Mouse (Mus musculus): Measurements from ENCODE around the gene Napb. TPM values are rescaled to one million over a fixed set of nuclear protein-coding genes. Genes with fewer than 3 reads are reported as not detected.
A peak's percentile ranks its signal among the peaks of the same experiment; 100 is the strongest.

Gene Napb
- polyA plus RNA-seq, 1 experiment from 2014 or later, result 3.4 TPM

DNA sequence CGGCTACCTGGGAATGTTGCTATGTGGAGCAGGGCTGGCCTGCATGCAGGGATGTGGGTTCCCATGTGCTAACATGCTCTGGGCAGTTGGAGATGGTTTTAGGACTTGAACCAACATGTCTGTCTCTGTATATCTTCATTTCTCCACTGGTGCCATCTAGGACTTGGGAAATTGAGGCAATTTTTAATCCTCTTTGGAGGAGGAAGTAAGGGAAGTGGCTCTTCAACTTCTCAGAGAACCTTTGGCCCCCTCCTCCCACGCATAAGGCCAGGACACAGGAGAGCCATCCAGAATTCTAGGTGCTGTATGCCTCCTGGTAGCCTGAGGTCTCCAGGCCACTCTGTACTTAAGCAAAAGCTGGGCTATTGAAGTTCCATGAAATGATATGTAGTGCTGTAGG is 47.3 kb downstream of the Napb start:
- WGBS, result 97% methylated on average over 2 of the region's 2 CpGs
- H3K4me3 ChIP-seq (replicated peaks), result no peak overlapping the region
- no peak for ATAC-seq
- no peaks in the 10 kb centered on the region for H3K9me3 ChIP-seq
- peaks cover 11% of the 10 kb centered on the region; the same call in 1 of the 2 replicates for H3K4me1 ChIP-seq (replicated peaks)
- no peak overlapping the region for H3K9ac ChIP-seq
- no peak overlapping the region for H3K4me2 ChIP-seq (replicated peaks)
- H3K27ac ChIP-seq, result no peak overlapping the region
- peaks cover 23% of the 10 kb centered on the region for H3K36me3 ChIP-seq
- H3K27me3 ChIP-seq (replicated peaks), result no peaks in the 10 kb centered on the region

DNA sequence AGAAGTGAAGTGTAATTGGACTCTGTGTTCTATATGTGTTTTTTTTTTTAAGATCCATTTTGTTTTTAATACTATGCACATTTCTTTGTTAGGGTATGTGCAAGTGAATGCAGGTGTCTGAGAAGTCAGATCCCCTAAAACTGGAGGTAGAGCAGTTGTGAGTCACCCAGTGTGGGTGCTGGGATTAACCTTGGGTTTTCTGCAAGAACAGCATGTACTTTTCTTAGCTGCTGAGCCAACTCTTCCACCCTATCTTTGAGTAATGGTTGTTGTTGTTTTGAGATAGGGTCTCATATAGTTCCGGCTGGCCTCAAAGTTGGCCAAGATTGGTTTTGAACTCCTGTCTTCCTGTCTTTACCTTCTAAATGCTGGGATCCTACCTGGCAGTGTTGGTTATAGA is 49.2 kb downstream of the Napb start:
- Histone ChIP-seq H3K9me3 (no peaks in the 10 kb centered on the region), H3K9ac (no peak overlapping the region), H3K27ac (no peak overlapping the region), H3K4me3 (replicated peaks) (no peak overlapping the region), H3K27me3 (replicated peaks) (no peaks in the 10 kb centered on the region), H3K4me2 (replicated peaks) (no peak overlapping the region), H3K36me3 (peaks cover 15% of the 10 kb centered on the region; the same call in 1 of the 2 replicates), H3K4me1 (replicated peaks) (peaks cover 22% of the 10 kb centered on the region)
- no peak for ATAC-seq
- WGBS, result 91% methylated on average over 1 of the region's 1 CpGs

DNA sequence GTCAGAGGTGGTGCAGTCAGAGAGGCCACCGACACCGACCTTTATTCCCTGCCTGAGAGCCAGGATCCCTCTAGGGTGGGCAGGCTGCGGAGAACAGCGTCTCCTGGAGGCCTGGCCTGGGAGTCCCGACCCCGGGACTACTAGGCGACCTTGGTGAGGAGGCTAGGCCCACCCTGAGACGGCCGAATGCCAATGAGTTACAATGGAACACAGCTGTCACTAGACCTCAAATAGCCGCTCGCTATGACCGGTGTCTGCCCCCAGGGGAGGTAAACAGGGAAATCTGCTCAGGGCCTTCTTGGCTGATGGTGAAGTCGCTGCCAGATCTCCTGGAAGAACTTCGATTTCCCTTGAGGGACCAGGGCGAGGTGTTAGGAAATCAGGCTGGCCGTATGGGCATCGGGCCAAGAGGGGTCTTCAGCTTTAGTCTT is 50.8 kb downstream of the Napb start:
- Histone ChIP-seq H3K9ac (peak overlapping the region; percentile 74), H3K36me3 (peaks cover 12% of the 10 kb centered on the region; the same call in 1 of the 2 replicates), H3K9me3 (no peaks in the 10 kb centered on the region), H3K4me1 (replicated peaks) (peaks cover 22% of the 10 kb centered on the region), H3K4me3 (replicated peaks) (peak overlapping the region; percentile 72), H3K27me3 (replicated peaks) (no peaks in the 10 kb centered on the region), H3K27ac (peak overlapping the region; percentile 48), H3K4me2 (replicated peaks) (peak overlapping the region; percentile 83)
- ATAC-seq, result peak; percentile 68
- 4% methylated on average over 17 of the region's 17 CpGs for WGBS

DNA sequence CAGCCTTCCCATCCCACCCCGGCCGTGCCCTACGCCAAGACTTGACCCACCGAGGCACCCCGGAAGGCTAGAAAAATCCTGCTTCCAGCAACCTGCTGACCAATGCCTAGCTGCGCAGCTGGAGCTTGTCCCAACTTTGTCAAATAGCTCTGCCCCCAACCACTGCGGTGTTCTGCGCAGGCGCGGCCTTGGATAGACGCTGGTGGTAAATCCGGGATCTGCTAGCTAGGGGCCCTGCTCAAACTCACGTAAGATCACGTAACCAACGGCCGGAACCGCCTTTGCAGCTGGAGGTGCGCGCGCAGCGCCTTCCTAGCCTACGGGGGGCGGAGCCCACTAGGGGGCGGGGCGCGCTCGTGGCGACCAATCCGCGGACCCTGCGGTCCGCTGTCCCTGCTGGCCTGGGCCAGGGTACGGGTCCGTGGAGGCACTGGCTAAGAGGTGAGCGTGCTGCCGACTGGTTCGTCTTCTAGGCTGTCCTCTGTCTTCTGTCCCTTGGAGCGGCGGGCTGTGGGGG is 51.4 kb downstream of the Napb start, which contains the start of gene Gzf1:
TSS of gene Gzf1 (plus strand) at position 249 of the 517 bp plus-strand sequence.
- WGBS, result under 1% methylated on average over 39 of the region's 39 CpGs
- Histone ChIP-seq H3K27ac (peak within 1 kb of the TSS; percentile 92), H3K4me1 (replicated peaks) (peaks cover 22% of the 10 kb centered on the region), H3K36me3 (peaks cover 12% of the 10 kb centered on the region; the same call in 1 of the 2 replicates), H3K4me3 (replicated peaks) (peak within 1 kb of the TSS; percentile 72), H3K9me3 (no peaks in the 10 kb centered on the region), H3K9ac (peak within 1 kb of the TSS; percentile 74), H3K4me2 (replicated peaks) (peak within 1 kb of the TSS; percentile 83), H3K27me3 (replicated peaks) (no peaks in the 10 kb centered on the region)
- ATAC-seq, result peak; percentile 96

DNA sequence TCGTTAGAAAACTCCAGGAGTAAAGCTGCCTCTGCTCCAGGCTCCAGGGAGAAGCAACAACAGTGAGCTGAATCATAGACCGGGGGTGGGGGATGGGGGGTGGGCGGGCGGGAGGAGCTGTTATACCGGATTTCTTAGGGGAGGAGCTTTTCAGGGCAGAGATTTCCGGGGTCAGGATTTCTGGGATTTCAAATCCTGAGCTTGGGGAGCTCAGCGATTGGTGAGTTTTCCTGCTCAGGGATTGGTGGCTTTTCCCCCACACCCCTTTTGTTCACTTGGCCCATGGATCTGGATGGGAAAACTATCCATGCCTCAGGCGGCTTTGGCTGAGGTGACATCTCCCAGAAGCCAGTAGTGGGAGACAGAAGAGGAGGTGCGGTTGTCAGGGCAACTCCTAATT is 52.9 kb downstream of the Napb start:
- peak; percentile 48 for ATAC-seq
- 4% methylated on average over 9 of the region's 9 CpGs for WGBS
- Histone ChIP-seq H3K4me2 (replicated peaks) (peak overlapping the region; percentile 83), H3K27me3 (replicated peaks) (no peaks in the 10 kb centered on the region), H3K27ac (peak overlapping the region; percentile 92), H3K36me3 (peaks cover 8% of the 10 kb centered on the region; the same call in 1 of the 2 replicates), H3K4me1 (replicated peaks) (peaks cover 22% of the 10 kb centered on the region), H3K4me3 (replicated peaks) (no peak overlapping the region), H3K9me3 (no peaks in the 10 kb centered on the region), H3K9ac (0 out of 2 replicates have a peak overlapping the region, but pooled peaks have one; percentile 23)

DNA sequence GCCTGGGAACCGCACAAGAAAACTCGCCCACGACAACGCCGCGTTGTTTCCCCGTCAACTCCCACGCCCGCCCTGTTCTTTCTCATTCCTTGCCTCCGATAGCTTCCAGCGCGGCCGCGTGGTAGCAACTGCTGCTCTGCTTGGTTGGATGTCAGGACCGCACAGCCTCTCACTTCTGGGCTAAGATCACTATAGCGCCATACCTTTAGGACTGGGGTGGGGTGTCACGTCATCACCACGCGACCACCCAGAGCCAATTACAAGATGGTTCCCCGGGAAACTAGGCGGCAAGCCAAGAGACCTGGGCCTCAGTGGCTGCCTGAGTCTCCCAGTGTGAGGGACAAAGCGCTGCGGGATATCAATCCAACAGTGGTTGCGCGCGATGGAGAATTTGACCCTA is 54.5 kb downstream of the Napb start:
- H3K36me3 ChIP-seq, result 0 out of 2 replicates have a peak, but pooled peaks cover 2% of the 10 kb centered on the region
- ATAC-seq, result no peak
- H3K9ac ChIP-seq, result peak overlapping the region; percentile 21; the same call in 1 of the 2 replicates
- peak overlapping the region; percentile 55 for H3K4me2 ChIP-seq (replicated peaks)
- 13% methylated on average over 26 of the region's 26 CpGs for WGBS
- no peaks in the 10 kb centered on the region for H3K9me3 ChIP-seq
- H3K27ac ChIP-seq, result peak overlapping the region; percentile 57
- H3K4me1 ChIP-seq (replicated peaks), result peaks cover 26% of the 10 kb centered on the region
- no peaks in the 10 kb centered on the region for H3K27me3 ChIP-seq (replicated peaks)
- peak overlapping the region; percentile 32 for H3K4me3 ChIP-seq (replicated peaks)

DNA sequence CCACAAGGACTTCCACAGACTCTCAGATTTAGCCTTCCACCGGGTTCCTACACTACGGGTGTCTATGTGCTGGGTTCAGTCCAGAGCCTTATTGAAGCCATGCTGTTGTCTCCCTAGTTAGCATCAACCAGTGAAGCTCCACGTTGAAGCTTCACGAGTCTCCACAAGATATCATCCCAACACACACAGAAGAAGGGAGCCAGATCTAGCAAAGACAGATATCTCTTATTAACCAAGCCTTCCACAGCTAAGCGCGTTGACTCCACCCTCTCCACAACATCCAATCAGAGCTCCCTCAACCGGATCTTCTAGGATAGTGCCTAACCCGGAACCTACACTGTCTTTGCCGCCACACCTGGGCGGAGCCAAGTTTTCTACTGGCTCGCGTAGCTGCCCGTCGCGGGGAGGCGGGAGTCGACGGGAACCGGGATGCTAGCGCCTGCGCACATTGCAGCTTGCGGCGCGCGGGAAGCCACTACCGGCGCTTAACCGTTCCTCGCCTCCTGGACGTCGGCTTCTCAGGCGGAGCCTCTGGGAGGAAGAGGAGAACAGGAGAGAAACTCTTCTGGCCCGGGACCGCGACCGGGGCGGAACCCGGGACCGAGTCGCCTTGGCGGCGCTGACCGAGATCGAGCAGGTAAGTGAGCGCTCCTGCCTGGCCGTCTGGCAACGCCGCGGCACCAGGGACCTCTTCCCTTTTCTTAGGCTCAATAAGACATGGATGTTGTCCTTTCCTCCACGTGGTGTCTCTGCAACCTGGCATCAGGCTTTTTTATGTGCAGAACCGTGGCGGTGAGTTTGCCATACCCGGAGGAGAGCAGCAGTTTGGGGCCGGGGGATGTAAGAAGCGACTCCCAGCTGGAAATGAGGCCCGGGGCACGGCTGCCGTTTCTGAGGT is 59.8 kb downstream of the Napb start, which contains the start of gene Nxt1:
TSS of gene Nxt1 (plus strand) at position 403 of the 898 bp plus-strand sequence.
- under 1% methylated on average over 58 of the region's 58 CpGs for WGBS
- Histone ChIP-seq H3K4me3 (replicated peaks) (peak within 1 kb of the TSS; percentile 76), H3K36me3 (0 out of 2 replicates have a peak, but pooled peaks cover 2% of the 10 kb centered on the region), H3K4me1 (replicated peaks) (0 out of 2 replicates have a peak, but pooled peaks cover 8% of the 10 kb centered on the region), H3K27ac (peak within 1 kb of the TSS; percentile 76), H3K27me3 (replicated peaks) (no peaks in the 10 kb centered on the region), H3K9ac (peak within 1 kb of the TSS; percentile 75), H3K9me3 (no peaks in the 10 kb centered on the region), H3K4me2 (replicated peaks) (peak within 1 kb of the TSS; percentile 76)
- ATAC-seq, result peak; percentile 100

DNA sequence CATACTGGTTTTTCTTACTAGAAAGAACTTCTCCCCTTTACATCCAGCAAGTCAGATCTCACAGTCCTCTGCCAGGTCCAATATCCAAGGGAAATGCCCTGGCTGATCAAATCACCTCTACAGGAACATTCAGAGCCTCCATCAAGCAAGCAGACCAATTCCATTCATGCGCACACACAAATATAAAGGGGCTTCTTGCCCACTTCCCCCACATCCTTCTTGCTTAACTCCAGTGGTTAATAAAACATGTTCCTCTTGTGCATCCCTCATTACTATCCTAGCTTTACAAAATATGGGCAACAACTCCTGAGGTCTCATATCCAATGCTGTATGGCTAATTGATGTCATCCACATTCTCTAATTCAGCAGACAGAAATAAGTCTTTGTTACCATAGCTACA is 68.8 kb downstream of the Napb start:
- H3K9me3 ChIP-seq, result no peaks in the 10 kb centered on the region
- H3K36me3 ChIP-seq, result no peaks in the 10 kb centered on the region
- WGBS, result 92% methylated on average over 1 of the region's 1 CpGs
- H3K4me1 ChIP-seq (replicated peaks), result no peaks in the 10 kb centered on the region
- ATAC-seq, result no peak
- H3K4me3 ChIP-seq (replicated peaks), result no peak overlapping the region
- H3K4me2 ChIP-seq (replicated peaks), result no peak overlapping the region
- no peak overlapping the region for H3K27ac ChIP-seq
- no peak overlapping the region for H3K9ac ChIP-seq
- H3K27me3 ChIP-seq (replicated peaks), result no peaks in the 10 kb centered on the region

DNA sequence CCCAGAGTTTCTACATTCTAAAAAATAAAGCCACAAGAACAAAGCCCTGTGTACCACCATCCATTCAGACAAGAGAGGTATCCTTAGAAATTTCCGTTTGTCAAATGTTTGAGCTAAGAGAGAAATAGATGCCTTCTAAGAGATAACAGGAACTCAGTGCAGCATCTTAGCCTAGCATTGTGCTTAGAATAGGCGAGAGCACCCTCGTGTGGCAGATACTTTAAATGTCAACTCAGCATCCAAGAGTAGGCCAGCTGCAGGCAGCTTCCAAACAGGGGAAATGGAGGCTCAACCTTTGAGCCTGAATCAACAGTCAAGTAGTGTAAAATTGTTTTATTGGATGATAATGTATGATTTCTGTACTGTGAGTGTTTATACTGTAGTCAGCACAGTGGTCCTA is 77.3 kb downstream of the Napb start:
- H3K4me2 ChIP-seq (replicated peaks), result no peak overlapping the region
- no peak overlapping the region for H3K27ac ChIP-seq
- 1% methylated on average over 3 of the region's 3 CpGs for WGBS
- no peaks in the 10 kb centered on the region for H3K36me3 ChIP-seq
- peak; percentile 74 for ATAC-seq
- no peak overlapping the region for H3K4me3 ChIP-seq (replicated peaks)
- H3K27me3 ChIP-seq (replicated peaks), result no peaks in the 10 kb centered on the region
- no peaks in the 10 kb centered on the region for H3K9me3 ChIP-seq
- H3K9ac ChIP-seq, result no peak overlapping the region
- H3K4me1 ChIP-seq (replicated peaks), result no peaks in the 10 kb centered on the region

DNA sequence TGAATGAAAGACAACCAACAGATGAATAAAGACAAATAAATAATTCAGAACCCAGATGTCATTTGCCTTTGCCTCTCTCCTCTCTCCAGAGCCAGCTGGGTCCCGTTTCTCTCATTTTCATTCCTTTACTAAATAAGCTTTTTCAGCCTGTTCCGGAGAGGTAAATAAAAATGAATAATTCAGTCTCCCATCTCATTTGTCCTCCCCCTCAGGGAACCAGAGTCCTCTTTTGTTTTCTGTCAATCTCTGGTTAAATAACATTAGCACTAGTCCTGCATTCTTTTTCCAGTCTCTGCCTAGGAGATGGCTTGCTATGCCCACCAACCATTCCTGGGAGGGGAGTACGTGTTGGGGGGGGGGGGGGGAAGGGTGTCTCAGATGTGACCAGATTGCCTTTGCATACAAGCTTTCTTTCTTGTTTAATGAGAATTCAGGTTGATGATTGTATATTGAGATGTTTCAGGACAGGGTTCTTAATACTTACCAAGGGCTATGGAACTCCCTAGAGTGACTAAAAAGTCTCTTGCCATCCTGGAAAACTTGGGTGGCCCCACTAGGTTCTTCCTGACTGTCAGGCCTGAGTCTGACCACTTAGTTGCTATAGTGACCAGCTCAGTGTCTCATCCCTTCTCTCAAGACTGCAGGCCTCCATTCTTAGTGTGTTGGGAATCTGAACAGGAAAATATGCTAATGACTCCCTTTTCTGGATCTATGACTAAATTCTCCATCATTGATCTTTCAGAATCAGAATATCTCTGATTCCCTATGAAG is 81.5 kb downstream of the Napb start:
- no peaks in the 10 kb centered on the region for H3K36me3 ChIP-seq
- H3K4me1 ChIP-seq (replicated peaks), result no peaks in the 10 kb centered on the region
- H3K9ac ChIP-seq, result no peak overlapping the region
- H3K4me2 ChIP-seq (replicated peaks), result no peak overlapping the region
- no peak for ATAC-seq
- no peaks in the 10 kb centered on the region for H3K27me3 ChIP-seq (replicated peaks)
- H3K4me3 ChIP-seq (replicated peaks), result no peak overlapping the region
- H3K9me3 ChIP-seq, result no peaks in the 10 kb centered on the region
- 35% methylated on average over 3 of the region's 3 CpGs for WGBS
- H3K27ac ChIP-seq, result no peak overlapping the region

DNA sequence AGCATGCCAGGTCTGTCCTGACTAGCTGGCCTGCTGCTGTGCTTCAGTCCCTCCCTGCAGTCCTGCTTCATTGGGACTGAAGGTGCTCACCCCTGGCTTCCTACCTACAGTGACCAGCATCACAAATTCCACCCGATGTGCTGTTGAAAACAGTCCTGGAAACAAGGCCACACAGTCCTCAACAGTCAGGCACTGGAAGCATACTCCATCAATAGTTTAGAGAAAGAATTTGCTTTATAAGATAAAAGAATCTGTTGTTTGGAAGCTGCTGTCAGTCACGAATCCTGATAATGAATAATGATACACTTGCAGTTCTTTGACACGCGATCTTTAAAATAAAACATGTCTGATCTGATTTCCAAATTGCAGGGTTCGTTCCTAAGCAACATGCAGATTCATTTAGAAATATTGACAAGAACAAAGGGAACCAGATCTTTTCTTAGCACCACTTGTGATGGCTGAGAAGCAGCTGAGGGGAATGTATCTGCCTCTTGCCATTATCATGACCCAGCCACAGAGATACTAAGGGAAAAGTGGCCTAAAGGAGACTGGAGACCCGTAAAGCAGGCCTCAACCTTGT is 87.8 kb downstream of the Napb start:
- H3K4me1 ChIP-seq (replicated peaks), result no peaks in the 10 kb centered on the region
- no peaks in the 10 kb centered on the region for H3K9me3 ChIP-seq
- H3K4me2 ChIP-seq (replicated peaks), result no peak overlapping the region
- H3K4me3 ChIP-seq (replicated peaks), result no peak overlapping the region
- no peak overlapping the region for H3K27ac ChIP-seq
- H3K9ac ChIP-seq, result no peak overlapping the region
- no peaks in the 10 kb centered on the region for H3K27me3 ChIP-seq (replicated peaks)
- no peaks in the 10 kb centered on the region for H3K36me3 ChIP-seq
- WGBS, result 85% methylated on average over 6 of the region's 6 CpGs
- ATAC-seq, result no peak

Data from intestine, embryonic 15.5 days (tissue).